Mouse (Mus musculus) spleen, postnatal 4 days (tissue): ENCODE results near the gene Zfp64.

Source experiments
- DNase-seq, 2 experiments: peaks; one replicate each; pipeline ENCODE4 v3.0.0; 2022; ENCODE audit warnings: low spot score in 2 of 2

The Zfp64 gene

DNA sequence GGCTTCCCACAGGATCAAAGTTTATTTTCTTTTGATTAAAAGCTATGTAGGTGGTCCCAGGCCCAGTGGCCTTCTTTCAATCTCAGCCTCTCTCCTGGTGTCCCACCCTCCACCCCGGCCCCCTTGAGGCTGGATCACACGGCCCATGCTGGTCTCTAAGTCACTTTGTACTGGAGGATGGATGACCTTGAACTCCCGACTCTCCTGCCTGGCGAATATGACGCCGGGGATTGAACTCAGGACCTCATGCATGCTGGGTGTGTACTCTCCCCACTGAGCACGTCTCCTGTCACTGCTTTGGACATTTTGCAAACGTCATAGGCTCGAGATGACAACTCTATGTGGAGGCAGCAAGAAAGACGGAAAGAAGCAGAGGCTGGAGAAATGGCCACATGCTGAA, 103.8 kb downstream of the Zfp64 start:
- DNase-seq = no peak

DNA sequence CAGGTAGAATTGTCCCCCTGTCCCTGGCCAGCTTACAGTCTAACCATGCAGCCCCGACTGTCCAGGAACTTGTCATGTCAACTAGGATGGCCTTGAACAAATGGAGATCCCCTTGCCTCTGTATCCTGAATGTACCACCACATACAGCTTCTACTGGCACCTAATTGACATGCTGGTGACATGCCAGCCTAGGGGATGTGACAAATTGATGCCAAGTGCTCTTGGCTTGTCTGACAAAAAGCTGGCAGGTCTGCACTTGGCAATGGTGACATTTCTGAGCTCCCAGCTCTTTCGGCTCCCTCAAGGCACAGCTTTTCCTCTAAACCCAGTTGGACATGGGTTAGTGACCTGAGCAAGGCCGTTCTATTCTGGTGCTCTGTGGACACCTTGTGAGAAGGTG, 106.8 kb downstream of the Zfp64 start:
- no peak for DNase-seq

DNA sequence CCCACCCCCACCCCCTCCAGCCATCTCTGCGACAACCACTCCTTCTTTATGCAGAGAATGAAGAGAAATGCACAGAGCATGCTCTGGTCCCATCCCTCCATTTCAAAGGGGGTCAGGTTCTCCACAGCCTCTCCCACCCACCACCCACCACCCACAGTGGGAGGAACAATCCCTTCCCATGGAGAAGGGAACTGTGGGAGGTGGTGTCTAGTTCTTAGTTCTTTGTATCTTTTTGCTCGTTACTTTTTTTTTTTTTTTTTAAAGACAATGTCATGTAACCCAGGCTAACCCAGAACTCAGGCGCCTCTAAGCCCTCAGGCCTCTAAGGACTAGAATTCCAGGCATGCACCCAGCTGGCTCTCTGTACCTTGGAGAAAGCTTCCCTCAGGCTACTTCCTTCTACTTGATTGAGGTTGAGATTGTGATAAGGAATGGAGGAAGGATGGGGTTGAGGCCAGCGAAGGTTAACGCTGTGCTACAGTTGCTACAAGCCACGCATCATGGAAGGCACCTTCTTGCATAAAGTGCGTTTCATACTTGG, 109.1 kb downstream of the Zfp64 start:
- no peak for DNase-seq
